In genomic region chr10:62127711-62128231, GRCm38 (mm10) we compare ENCODE assay signal across 24 mouse cellular contexts. TPM values are rescaled to one million over a fixed set of nuclear protein-coding genes. Genes with fewer than 3 reads are reported as not detected.
DNase-seq lines count a peak whose midpoint lies in the region; ATAC-seq and TF ChIP-seq lines count a peak whose summit lies in the region.
"Had no signal": no experiment of that assay in that cellular context is flagged by ENCODE, and none has a peak within 500 bp of the region (broad histone marks: within the 10 kb centered on the region; RNA-seq: fewer than 3 reads in every experiment).

No protein-coding gene starts in this region.

- no peak for TF ChIP-seq CTCF in kidney, adult 2 months (conservative IDR thresholded peaks at IDR 0.05; ENCODE audit: insufficient read depth, insufficient read length, low read depth, low read length)

- peaks cover 58% of the 10 kb centered on the region for H3K27me3 ChIP-seq in midbrain, embryonic 11.5 days (ENCODE audit: control insufficient read depth, insufficient read depth, low read length)
- peaks cover 72% of the 10 kb centered on the region for H3K27me3 ChIP-seq in midbrain, embryonic 10.5 days (ENCODE audit: low read depth, poor library complexity, severe bottlenecking)
- H3K27me3 ChIP-seq in midbrain, embryonic 14.5 days (ENCODE audit: control insufficient read depth, insufficient read depth, low read length) = peaks cover 61% of the 10 kb centered on the region
- H3K27me3 ChIP-seq in kidney, adult 2 months (replicated peaks; ENCODE audit: control insufficient read depth, insufficient read depth, low read length) = no peaks in the 10 kb centered on the region; the same call in 1 of the 2 replicates

- H3K4me2 ChIP-seq in midbrain, embryonic 11.5 days = no peak overlapping the region
- H3K4me2 ChIP-seq in midbrain, embryonic 14.5 days (ENCODE audit: low read length) = peak overlapping the region; percentile 25; the same call in 1 of the 2 replicates
- H3K4me2 ChIP-seq: embryonic facial prominence, embryonic 13.5 days; intestine, embryonic 15.5 days; kidney, embryonic 15.5 days; liver, embryonic 12.5 days; lung, embryonic 14.5 days had no signal

- ATAC-seq in midbrain, embryonic 11.5 days (ENCODE audit: low FRiP score) = no peak
- ATAC-seq in midbrain, embryonic 14.5 days (ENCODE audit: low FRiP score, low TSS enrichment) = no peak
- ATAC-seq: intestine, embryonic 15.5 days; liver, embryonic 12.5 days had no signal

- H3K36me3 ChIP-seq in midbrain, embryonic 11.5 days (ENCODE audit: control insufficient read depth, insufficient read depth, low read length) = no peaks in the 10 kb centered on the region
- H3K36me3 ChIP-seq in midbrain, embryonic 10.5 days = no peaks in the 10 kb centered on the region
- no peaks in the 10 kb centered on the region for H3K36me3 ChIP-seq in midbrain, embryonic 14.5 days (ENCODE audit: control insufficient read depth, insufficient read depth, low read length)
- no peaks in the 10 kb centered on the region for H3K36me3 ChIP-seq in kidney, adult 2 months (ENCODE audit: control insufficient read depth, insufficient read depth, low read length)
- H3K36me3 ChIP-seq: embryonic facial prominence, embryonic 13.5 days; intestine, embryonic 15.5 days; kidney, embryonic 15.5 days; liver, embryonic 12.5 days had no signal

- peaks cover 2% of the 10 kb centered on the region for H3K4me1 ChIP-seq in midbrain, embryonic 11.5 days (ENCODE audit: control insufficient read depth, insufficient read depth, low read length)
- peaks cover 17% of the 10 kb centered on the region for H3K4me1 ChIP-seq in midbrain, embryonic 10.5 days
- no peaks in the 10 kb centered on the region for H3K4me1 ChIP-seq in midbrain, embryonic 14.5 days (ENCODE audit: control insufficient read depth, insufficient read depth, low read length)
- H3K4me1 ChIP-seq in kidney, adult 2 months (ENCODE audit: control insufficient read depth, insufficient read depth, low read length) = no peaks in the 10 kb centered on the region
- H3K4me1 ChIP-seq: liver, embryonic 12.5 days had no signal

- no peak for TF ChIP-seq POLR2A in kidney, adult 2 months (IDR thresholded peaks at IDR 0.05; ENCODE audit: low read depth, low read length)

- no peaks in the 10 kb centered on the region for H3K9me3 ChIP-seq in midbrain, embryonic 11.5 days (ENCODE audit: control insufficient read depth, low read length)
- no peaks in the 10 kb centered on the region for H3K9me3 ChIP-seq in midbrain, embryonic 10.5 days (replicated peaks)
- no peaks in the 10 kb centered on the region for H3K9me3 ChIP-seq in midbrain, embryonic 14.5 days (ENCODE audit: control insufficient read depth, low read length)
- H3K9me3 ChIP-seq: embryonic facial prominence, embryonic 13.5 days; intestine, embryonic 15.5 days; kidney, embryonic 15.5 days; liver, embryonic 12.5 days had no signal

- H3K27ac ChIP-seq in midbrain, embryonic 11.5 days (ENCODE audit: low read depth, low read length) = no peak overlapping the region
- no peak overlapping the region for H3K27ac ChIP-seq in midbrain, embryonic 10.5 days (replicated peaks)
- H3K27ac ChIP-seq in midbrain, embryonic 14.5 days (replicated peaks; ENCODE audit: low read depth, low read length) = no peak overlapping the region
- H3K27ac ChIP-seq in kidney, adult 2 months (ENCODE audit: insufficient read depth, low read depth, low read length) = no peak overlapping the region
- H3K27ac ChIP-seq: embryonic facial prominence, embryonic 13.5 days; intestine, embryonic 15.5 days; kidney, embryonic 15.5 days; liver, embryonic 12.5 days; macrophage had no signal

- peak; percentile 5 for DNase-seq in gastrocnemius, adult 18-20 months (ENCODE audit: low spot score)
- no peak for DNase-seq in gastrocnemius, postnatal 10 days
- peak; percentile 75 for DNase-seq in midbrain, embryonic 11.5 days (ENCODE audit: low spot score, missing footprints)
- DNase-seq in midbrain, embryonic 10.5 days (ENCODE audit: low spot score) = no peak
- peak; percentile 33 for DNase-seq in midbrain, embryonic 14.5 days
- DNase-seq in adrenal gland, postnatal 4 days (ENCODE audit: low spot score in 2 of 2) = no peak
- no peak for DNase-seq in kidney, adult 2 months
- DNase-seq: adrenal gland, postnatal 10 days; cerebellum, adult 11-12 months; lung, embryonic 14.5 days; retina, postnatal 1 day; right cerebral cortex, postnatal 4 days had no signal

- WGBS in midbrain, embryonic 11.5 days = 35% methylated on average over 21 of the region's 21 CpGs
- WGBS in midbrain, embryonic 10.5 days = 39% methylated on average over 21 of the region's 21 CpGs
- WGBS in midbrain, embryonic 14.5 days = 37% methylated on average over 21 of the region's 21 CpGs
- 27% methylated on average over 21 of the region's 21 CpGs for WGBS in kidney, adult 2 months

- no peak overlapping the region for H3K9ac ChIP-seq in midbrain, embryonic 11.5 days (ENCODE audit: low read length)
- H3K9ac ChIP-seq in midbrain, embryonic 14.5 days (replicated peaks; ENCODE audit: low read length) = no peak overlapping the region
- H3K9ac ChIP-seq: embryonic facial prominence, embryonic 13.5 days; intestine, embryonic 15.5 days; kidney, embryonic 15.5 days; liver, embryonic 12.5 days; lung, embryonic 14.5 days had no signal

- no peak overlapping the region for H3K4me3 ChIP-seq in midbrain, embryonic 11.5 days (ENCODE audit: low read depth, low read length)
- no peak overlapping the region for H3K4me3 ChIP-seq in midbrain, embryonic 10.5 days
- H3K4me3 ChIP-seq in midbrain, embryonic 14.5 days (replicated peaks; ENCODE audit: low read depth, low read length) = no peak overlapping the region
- H3K4me3 ChIP-seq in kidney, adult 2 months (ENCODE audit: insufficient read depth, low read depth, low read length) = no peak overlapping the region
- H3K4me3 ChIP-seq: embryonic facial prominence, embryonic 13.5 days; intestine, embryonic 15.5 days; kidney, embryonic 15.5 days; liver, embryonic 12.5 days had no signal

RNA-seq across cellular contexts. Expression of gene Neurog3, which starts 5.1 kb away (rescaled TPM):
- not detected for total RNA-seq in gastrocnemius, adult 18-20 months (2021)
- not detected for total RNA-seq in gastrocnemius, postnatal 10 days (2021)
- polyA plus RNA-seq in midbrain, embryonic 11.5 days (2014; fragmentation: Nextera tagmentation; extraction: Ambion mirVana) = 0.34 and 0.37 TPM in 2 replicates
- polyA plus RNA-seq in midbrain, embryonic 10.5 days (2016; fragmentation: Nextera tagmentation; extraction: Ambion mirVana) = 0.89 and 0.90 TPM in 2 replicates
- not detected in 2 replicates for polyA plus RNA-seq in midbrain, embryonic 14.5 days (2014; fragmentation: Nextera tagmentation; extraction: Ambion mirVana)
- not detected for total RNA-seq in adrenal gland, postnatal 4 days (2021)
- polyA plus RNA-seq in kidney, adult 2 months (2012; rRNA removed) = not detected in 2 replicates
- total RNA-seq: adrenal gland, postnatal 10 days; gastrocnemius, adult 8-10 months; heart, postnatal 14 days; layer of hippocampus, postnatal 25 days; left cerebral cortex, postnatal 36 days; neutrophil, adult 5-6 weeks had no signal
- polyA plus RNA-seq: C2C12; embryonic facial prominence, embryonic 13.5 days; kidney, embryonic 15.5 days; liver, embryonic 12.5 days; lung, embryonic 14.5 days; macrophage; urinary bladder, adult 2 months had no signal

RNA-seq across cellular contexts. Expression of gene Fam241b, which starts 15.9 kb away (rescaled TPM):
- 1 to 10 TPM; 1.7 to 2.7 TPM for total RNA-seq in gastrocnemius, adult 18-20 months (2021)
- under 1 TPM; 0.52 to 0.70 TPM for total RNA-seq in gastrocnemius, postnatal 10 days (2021)
- polyA plus RNA-seq in midbrain, embryonic 11.5 days (2014; fragmentation: Nextera tagmentation; extraction: Ambion mirVana) = 7.1 and 7.6 TPM in 2 replicates
- polyA plus RNA-seq in midbrain, embryonic 10.5 days (2016; fragmentation: Nextera tagmentation; extraction: Ambion mirVana) = 19.3 and 23.4 TPM in 2 replicates
- polyA plus RNA-seq in midbrain, embryonic 14.5 days (2014; fragmentation: Nextera tagmentation; extraction: Ambion mirVana) = 48.3 and 107 TPM in 2 replicates
- total RNA-seq in adrenal gland, postnatal 4 days (2021) = 1 to 10 TPM; 5.2 to 6.0 TPM
- 9.6 and 10.3 TPM in 2 replicates for polyA plus RNA-seq in kidney, adult 2 months (2012; rRNA removed)
- total RNA-seq: neutrophil, adult 5-6 weeks had no signal
- polyA plus RNA-seq: macrophage had no signal

Comparison
In these comparisons a context has a peak if more than half of its experiments do, and no peak if none do; other contexts are left out.
1. DNase-seq: peak in gastrocnemius, adult 18-20 months (single experiment), midbrain, embryonic 11.5 days (single experiment) and midbrain, embryonic 14.5 days (single experiment); none in gastrocnemius, postnatal 10 days (single experiment), midbrain, embryonic 10.5 days (single experiment), adrenal gland, postnatal 4 days (0 of 2) and kidney, adult 2 months (single experiment).